Mouse (Mus musculus): ENCODE measurements at regions not wholly inside any gene's neighbourhood (a gene's known extent, or its start where the extent isn't known, plus 50 kb on each side); places are given as distances from the start of the nearest gene placed in this dataset.

DNA sequence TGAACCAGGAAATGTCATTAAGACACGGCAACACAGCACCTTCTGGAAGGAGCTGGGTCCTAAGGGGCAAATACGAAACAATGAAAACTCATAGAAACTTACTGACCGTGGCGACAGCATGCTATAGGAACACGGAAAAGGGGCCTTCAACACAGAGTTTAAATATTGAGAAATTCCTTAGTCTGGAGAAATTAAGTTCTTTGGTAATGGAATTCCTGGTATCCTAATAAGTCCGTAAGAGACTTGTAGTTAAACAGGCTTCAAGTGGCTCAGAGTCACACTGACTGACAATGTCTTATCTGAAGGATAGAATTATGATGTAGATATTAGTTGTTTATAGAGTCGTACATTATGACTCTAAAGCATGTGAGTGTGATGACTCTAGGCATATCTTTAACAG lies 70.4 kb upstream of the Mbip start:
- TF ChIP-seq CTCF (conservative IDR thresholded peaks at IDR 0.05; ENCODE audit: insufficient read depth, insufficient read length, low read depth, low read length) (no peak), POLR2A (IDR thresholded peaks at IDR 0.05; ENCODE audit: low read depth, low read length) (no peak)

Measured in kidney, adult 2 months (tissue).